Mouse (Mus musculus) retina, postnatal 7 days (tissue): Measurements from ENCODE around the gene Spic.
"Not testable (repeated sequence)": the region's sequence is repeated elsewhere in the genome, so short reads cannot be mapped to it uniquely, and the experiment has no call there.

Source experiments
- DNase-seq: peaks from one replicate; pipeline ENCODE4 v3.0.0-alpha.2; 2012; ENCODE audit warnings: low read depth, low spot score

The Spic gene

DNA sequence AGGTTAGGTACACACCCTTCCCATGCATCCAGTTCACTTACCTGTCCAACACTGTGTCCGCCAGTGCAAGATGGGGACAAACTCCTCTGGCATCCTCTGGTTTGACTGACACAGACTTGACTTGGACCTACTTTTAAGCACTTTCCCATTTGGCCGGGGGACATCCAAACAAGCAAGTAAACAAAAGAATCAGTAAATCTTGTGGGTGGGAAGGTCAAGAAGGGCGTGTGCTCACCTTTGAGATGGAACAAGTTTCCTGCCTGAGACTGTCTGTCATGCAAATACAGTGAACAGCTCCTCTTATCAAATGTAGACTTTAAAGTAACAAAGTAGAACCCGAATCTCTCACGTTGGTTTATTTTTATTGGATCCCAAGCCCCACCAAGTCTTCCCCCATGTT lies at the start of gene Spic:
Gene Spic (minus strand): TSS at position 91 of the 400 bp plus-strand sequence.
- DNase-seq, result no peak

DNA sequence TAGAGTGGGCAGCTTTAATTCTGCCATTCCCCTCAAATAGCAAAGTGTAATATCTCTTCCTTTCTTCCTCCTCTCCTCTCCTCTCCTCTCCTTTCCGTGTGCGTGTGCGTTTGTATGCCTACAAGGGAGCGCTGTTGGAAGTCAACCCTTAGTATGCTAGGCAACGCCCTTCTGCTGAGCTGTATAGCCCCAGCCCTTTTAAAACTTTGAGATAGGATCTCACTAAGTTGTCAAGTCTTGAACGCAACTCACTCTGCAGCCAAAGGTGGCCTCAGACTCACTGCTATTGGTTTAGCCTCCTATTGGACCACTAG lies 47.5 kb upstream of the Spic start:
- no peak for DNase-seq

GRCm38 (mm10) chr10:88731496-88732308 lies 46.9 kb upstream of the Spic start:
- peak; percentile 14 for DNase-seq

DNA sequence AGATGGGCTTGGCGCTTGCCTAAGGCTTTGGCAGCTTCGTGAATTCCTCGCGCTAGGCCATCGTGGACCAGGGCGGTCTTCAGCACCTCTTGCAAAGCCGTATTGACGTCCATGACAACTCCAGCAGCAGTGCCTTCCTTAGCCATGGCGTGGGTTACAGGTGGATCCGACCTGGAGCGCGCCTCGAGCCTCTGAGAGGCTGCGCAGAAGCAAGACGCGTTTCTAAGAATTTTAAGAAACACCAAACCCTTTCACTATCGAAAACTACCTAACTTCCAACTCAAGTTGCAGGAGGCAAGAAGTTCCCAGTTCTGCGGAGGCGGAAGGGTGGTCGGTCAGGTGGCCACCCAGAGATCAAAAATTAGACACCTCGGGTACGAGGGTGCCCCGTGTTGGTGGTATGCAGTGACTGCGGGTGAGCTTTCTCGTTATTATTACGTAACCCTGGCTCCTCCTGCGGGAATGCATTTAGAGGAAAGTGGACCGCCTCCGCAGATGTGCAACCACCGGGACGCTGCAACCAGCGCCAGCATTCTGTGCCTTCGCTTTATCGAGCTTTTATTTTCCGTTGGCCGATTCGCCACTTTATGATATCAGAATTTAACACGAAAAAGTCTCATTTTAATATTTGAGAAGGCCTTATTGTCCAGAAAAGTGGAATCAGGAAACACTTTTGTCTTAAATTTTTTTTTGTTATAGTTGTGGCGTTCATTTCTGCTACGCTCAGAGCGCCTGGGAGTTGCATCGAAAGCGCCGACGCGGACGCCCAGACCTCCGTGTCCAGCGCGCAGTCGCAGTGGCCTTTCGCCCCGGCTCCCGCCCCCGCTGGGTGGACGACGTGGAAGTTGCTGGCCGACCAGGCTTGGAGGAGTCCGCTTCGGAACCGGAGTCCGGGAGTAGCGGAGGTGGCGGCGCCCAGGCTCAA lies 46.0 kb upstream of the Spic start, which contains the start of gene Arl1:
Gene Arl1 (plus strand): TSS at position 288 of the 925 bp plus-strand sequence.
- peak; percentile 89 for DNase-seq

DNA sequence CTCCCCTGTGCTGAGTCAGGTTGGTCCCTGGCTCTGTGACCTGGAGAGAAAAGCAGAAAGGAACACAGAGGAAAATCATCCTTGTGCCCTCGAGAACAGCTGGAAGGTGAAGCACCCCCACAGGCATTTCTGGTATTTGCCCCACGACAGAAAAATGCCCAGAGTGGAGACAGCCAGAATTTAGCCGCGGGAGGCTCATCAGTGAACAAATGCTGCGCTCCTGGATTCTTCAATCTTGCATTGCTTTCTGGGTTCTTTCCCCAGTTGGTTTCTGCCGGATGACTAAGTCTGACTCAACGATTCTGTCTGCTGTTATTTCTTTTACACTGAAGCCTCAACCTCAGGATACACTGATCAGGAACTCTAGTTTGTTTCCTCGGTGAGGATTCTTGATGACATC lies 43.4 kb upstream of the Spic start:
- DNase-seq, result no peak

DNA sequence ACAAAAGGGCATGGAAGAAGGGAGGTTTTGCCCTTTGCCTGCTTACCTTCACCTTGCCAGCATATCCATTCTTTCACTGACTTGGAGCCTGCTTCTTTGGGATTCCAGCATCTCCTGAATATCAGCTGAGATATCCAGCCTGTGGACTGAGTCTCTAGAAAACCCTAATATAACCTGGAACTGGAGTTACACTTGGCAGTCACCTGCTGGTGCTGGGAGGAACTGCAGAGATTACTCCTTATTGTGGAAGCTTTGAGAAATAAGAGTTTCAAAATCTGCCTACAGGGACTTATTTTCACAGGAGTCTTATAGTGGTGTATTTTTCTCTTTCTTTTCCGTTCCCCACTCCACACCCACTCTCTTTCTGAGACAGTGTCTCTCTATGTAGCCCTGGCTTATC lies 42.3 kb upstream of the Spic start:
- DNase-seq, result no peak

DNA sequence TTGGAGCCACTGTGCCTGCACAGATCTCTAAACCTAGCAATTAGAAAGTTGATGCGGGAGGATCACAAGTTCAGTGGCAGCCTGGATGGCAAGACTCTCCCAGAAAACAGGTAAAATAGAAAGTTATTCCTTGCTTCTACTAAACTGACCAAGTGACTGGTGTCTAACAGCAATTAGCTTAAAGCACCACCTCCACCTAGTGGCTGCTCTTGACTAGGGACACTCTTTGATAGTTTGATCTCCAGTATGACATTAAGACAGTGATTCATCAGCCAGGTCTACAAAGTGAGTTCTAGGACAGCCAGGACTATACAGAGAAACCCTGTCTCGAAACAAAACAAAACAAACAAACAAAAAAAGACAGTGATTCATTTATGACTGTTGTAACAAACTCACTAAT lies 40.5 kb upstream of the Spic start:
- DNase-seq, result no peak

DNA sequence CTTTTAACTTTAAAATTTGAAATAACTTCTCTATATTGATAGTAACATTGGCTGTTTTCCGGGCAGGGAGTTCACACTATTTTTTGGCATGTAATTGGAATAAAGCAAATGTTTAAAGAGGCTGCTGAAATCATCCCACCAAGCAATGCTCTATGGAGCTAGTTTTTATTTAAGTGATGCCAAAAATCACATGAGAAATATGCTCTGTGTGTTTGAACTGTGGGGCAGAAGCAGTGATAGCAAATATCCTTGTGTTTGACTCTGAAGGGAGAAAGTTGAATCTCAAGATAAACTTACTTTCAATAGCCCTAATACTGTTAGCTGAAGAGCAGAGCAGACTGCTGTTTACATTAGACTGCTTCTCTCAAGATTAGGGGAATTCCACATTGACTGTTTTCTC lies 34.8 kb upstream of the Spic start:
- no peak for DNase-seq

DNA sequence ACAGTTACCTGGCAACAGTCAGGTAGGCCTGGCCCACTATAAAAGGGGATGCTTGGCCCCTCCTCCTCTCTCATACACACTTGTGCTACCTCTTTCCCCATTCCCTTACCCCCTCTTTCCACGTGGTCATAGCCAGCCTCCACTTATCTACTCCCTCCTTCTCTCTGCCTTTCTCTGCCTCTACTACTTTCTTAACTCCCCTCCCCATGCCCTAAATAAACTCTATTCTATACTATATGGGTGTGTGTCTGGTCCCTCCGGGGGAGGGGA lies 32.9 kb upstream of the Spic start:
- DNase-seq, result no peak

GRCm38 (mm10) chr10:88716986-88717755 lies 32.4 kb upstream of the Spic start:
- DNase-seq, result no peak

- no peak for DNase-seq
These were observed 30.8 kb upstream of the Spic start for GRCm38 (mm10) chr10:88715621-88716020.

GRCm38 (mm10) chr10:88714744-88715143 lies 29.9 kb upstream of the Spic start:
- DNase-seq, result no peak

DNA sequence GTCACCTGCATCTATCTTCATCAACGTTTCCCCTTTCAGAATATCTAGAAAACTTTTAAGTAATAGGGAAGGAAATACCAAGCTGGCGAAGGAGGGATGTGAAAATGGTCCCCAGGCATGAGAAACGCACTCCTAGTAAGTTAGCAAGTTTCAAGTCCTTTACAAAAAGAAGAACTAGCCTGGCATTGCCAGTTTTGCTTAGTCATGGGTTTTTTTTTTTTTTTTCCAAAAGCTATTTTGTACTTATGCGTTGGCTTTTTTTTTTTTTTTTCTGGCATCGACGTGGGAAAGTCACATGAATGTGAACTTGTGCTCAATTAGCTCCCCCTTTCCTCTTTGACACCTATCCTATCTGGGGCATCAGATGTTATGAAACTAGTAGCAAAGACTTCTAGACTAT lies 27.5 kb upstream of the Spic start:
- DNase-seq, result no peak

DNA sequence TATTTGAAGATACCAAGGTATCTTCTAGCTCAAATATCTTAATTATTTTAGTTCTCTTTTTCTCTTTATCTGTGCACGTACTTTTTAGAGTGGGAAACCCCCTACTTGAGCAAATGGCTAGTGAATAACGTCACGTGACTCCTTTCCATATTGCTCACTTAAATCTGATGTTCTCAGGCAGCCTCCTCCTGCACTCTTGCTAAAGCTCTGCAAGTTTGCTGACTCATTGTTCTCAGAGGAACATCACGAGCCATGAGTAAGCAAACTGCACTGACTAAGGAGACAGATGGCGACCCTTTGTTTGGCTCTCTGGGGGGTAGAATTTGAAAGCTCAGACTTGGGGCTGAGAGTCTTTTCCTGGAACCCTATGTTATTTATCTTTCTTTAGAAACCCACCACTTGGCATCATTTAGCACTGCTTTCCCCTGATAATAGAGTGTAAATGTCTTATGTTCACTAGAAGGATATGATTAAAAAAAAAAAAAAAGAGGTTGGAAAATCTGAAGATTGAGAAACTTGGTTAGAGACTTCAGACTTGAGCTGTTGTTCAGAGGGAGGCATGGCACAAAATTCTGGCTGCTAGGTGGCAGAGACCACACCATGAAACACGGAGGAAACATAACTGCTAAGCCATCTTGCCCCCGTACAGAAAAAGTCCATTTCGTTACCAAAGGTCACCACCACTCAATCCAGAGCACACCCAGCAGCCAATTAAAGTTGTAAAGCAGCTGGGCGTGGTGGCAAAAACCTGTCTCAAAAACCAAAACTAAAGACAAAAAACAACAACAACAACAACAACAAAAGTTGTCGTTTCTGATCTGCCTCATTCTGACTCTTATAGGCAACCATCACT lies 24.1 kb upstream of the Spic start:
- DNase-seq, result no peak

- DNase-seq, result no peak
These were observed 16.1 kb upstream of the Spic start for GRCm38 (mm10) chr10:88700938-88701337.

- DNase-seq, result no peak
These were observed 1.8 kb downstream of the Spic start for GRCm38 (mm10) chr10:88682904-88683563.

GRCm38 (mm10) chr10:88672825-88673224 lies 12.0 kb downstream of the Spic start:
- no peak for DNase-seq

- no peak for DNase-seq
These were observed 12.7 kb downstream of the Spic start for GRCm38 (mm10) chr10:88672123-88672522.

- peak; percentile 1 for DNase-seq
These were observed 15.1 kb downstream of the Spic start for GRCm38 (mm10) chr10:88669719-88670118.

GRCm38 (mm10) chr10:88663856-88664255 lies 21.0 kb downstream of the Spic start:
- not testable (repeated sequence) for DNase-seq

DNA sequence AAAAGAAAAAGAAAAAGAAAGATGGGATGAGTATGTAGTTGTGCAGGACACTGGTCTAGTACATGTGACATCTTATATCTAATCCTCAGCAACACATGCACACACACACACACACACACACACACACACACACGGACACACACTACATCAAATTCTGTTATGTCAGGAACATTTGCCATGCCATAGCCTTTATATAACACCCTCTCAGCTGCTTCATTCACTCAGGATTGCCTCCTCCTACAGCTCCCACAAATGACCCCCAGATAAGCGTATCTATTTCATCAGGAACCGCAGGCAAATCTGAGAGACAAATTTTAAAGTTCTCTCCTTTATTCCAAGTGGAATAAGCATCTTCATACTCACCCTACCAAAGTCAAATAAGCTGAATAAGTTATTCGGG lies 25.9 kb downstream of the Spic start:
- DNase-seq, result no peak
